In the genomic region with DNA sequence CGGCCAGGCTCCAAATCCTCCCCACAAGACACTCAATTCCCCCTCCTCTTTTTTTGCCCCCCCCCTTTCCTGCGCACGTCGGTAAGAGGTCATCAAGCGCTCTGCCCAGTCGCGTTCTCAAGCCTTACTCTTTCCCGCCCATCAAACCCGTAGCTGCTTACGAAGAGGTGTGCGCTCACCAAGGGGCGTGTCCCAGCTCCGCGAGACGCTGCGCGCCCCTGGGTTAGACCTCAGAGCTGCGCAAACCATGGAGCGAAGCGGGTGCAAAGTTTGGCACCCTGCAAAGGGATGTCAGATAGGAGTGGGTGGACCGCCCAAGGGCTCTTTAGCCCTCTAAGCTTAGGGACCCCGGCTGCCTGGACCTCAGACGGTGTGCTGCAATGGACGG, we compare ENCODE assay signal across 7 mouse cellular contexts. TPM values are rescaled to one million over a fixed set of nuclear protein-coding genes. Genes with fewer than 3 reads are reported as not detected.
DNase-seq lines count a peak whose midpoint lies in the region; ATAC-seq and TF ChIP-seq lines count a peak whose summit lies in the region.

No protein-coding gene starts in this region.

- no peak for TF ChIP-seq EP300 in liver, embryonic 14.5 days (IDR thresholded peaks at IDR 0.05; ENCODE audit: low read depth)

- no peak for TF ChIP-seq CTCF in liver, embryonic 14.5 days (IDR thresholded peaks at IDR 0.05; ENCODE audit: low read depth)
- no peak for TF ChIP-seq CTCF in olfactory bulb, adult 2 months (IDR thresholded peaks at IDR 0.05; ENCODE audit: insufficient read depth, low read depth, low read length)

- no peak overlapping the region for H3K9ac ChIP-seq in embryonic facial prominence, embryonic 11.5 days (replicated peaks; ENCODE audit: low read length)
- H3K9ac ChIP-seq in hindbrain, embryonic 15.5 days = no peak overlapping the region
- no peak overlapping the region for H3K9ac ChIP-seq in liver, embryonic 14.5 days (replicated peaks)

- no peaks in the 10 kb centered on the region for H3K36me3 ChIP-seq in embryonic facial prominence, embryonic 11.5 days (replicated peaks; ENCODE audit: control insufficient read depth, insufficient read depth, low read depth, low read length)
- H3K36me3 ChIP-seq in hindbrain, embryonic 15.5 days = no peaks in the 10 kb centered on the region
- no peaks in the 10 kb centered on the region for H3K36me3 ChIP-seq in liver, embryonic 14.5 days (replicated peaks; ENCODE audit: control insufficient read depth, insufficient read depth, low read depth)

- peak; percentile 82 for ATAC-seq in embryonic facial prominence, embryonic 11.5 days (replicated peaks; ENCODE audit: insufficient number of reproducible peaks, low FRiP score, low TSS enrichment, low read depth)
- ATAC-seq in hindbrain, embryonic 15.5 days (ENCODE audit: low FRiP score, low read depth) = peak; percentile 92
- no peak for ATAC-seq in liver, embryonic 14.5 days (ENCODE audit: insufficient read depth)

- no peak for TF ChIP-seq POLR2A in olfactory bulb, adult 2 months (IDR thresholded peaks at IDR 0.05; ENCODE audit: insufficient read depth, low read depth, low read length)

- peak; percentile 4 for DNase-seq in urinary bladder, postnatal 25 days (ENCODE audit: low spot score)
- DNase-seq in urinary bladder, postnatal 36 days (ENCODE audit: low spot score in 2 of 2) = no peak
- peak; percentile 76 for DNase-seq in embryonic facial prominence, embryonic 11.5 days (ENCODE audit: low spot score)
- DNase-seq in liver, embryonic 14.5 days (ENCODE audit: low read depth in 3 of 3, low spot score in 3 of 3) = peak in 1 of 3 experiments; percentile 1
- no peak for DNase-seq in frontal cortex, postnatal 36 days (ENCODE audit: low spot score in 2 of 2)

- WGBS in embryonic facial prominence, embryonic 11.5 days = 9% methylated on average over 20 of the region's 24 CpGs
- 14% methylated on average over 19 of the region's 24 CpGs for WGBS in hindbrain, embryonic 15.5 days
- WGBS in liver, embryonic 14.5 days (ENCODE audit: insufficient replicate concordance) = 8% methylated on average over 21 of the region's 24 CpGs
- 10% methylated on average over 24 of the region's 24 CpGs for WGBS in olfactory bulb, adult 2 months

- H3K4me2 ChIP-seq in embryonic facial prominence, embryonic 11.5 days (ENCODE audit: low read depth, low read length) = peak overlapping the region; percentile 45
- peak overlapping the region; percentile 67 for H3K4me2 ChIP-seq in hindbrain, embryonic 15.5 days
- H3K4me2 ChIP-seq in liver, embryonic 14.5 days (ENCODE audit: low read depth) = 0 out of 2 replicates have a peak overlapping the region, but pooled peaks have one; percentile 20

- peak overlapping the region; percentile 30 for H3K4me3 ChIP-seq in embryonic facial prominence, embryonic 11.5 days (ENCODE audit: low read depth, low read length)
- peak overlapping the region; percentile 43 for H3K4me3 ChIP-seq in hindbrain, embryonic 15.5 days
- H3K4me3 ChIP-seq in liver, embryonic 14.5 days (ENCODE audit: insufficient read depth in 1 of 2, low read depth in 2 of 2, low read length in 2 of 2) = no peak overlapping the region
- H3K4me3 ChIP-seq in olfactory bulb, adult 2 months (ENCODE audit: insufficient read depth, low read depth, low read length) = peak overlapping the region; percentile 33

- H3K9me3 ChIP-seq in embryonic facial prominence, embryonic 11.5 days (replicated peaks; ENCODE audit: control insufficient read depth, low read length) = no peaks in the 10 kb centered on the region
- H3K9me3 ChIP-seq in hindbrain, embryonic 15.5 days = no peaks in the 10 kb centered on the region
- H3K9me3 ChIP-seq in liver, embryonic 14.5 days (ENCODE audit: control insufficient read depth, low read length) = no peaks in the 10 kb centered on the region

- H3K4me1 ChIP-seq in embryonic facial prominence, embryonic 11.5 days (ENCODE audit: control insufficient read depth, insufficient read depth, low read length) = no peaks in the 10 kb centered on the region
- H3K4me1 ChIP-seq in hindbrain, embryonic 15.5 days (replicated peaks) = 0 out of 2 replicates have a peak, but pooled peaks cover 7% of the 10 kb centered on the region
- no peaks in the 10 kb centered on the region for H3K4me1 ChIP-seq in liver, embryonic 14.5 days (replicated peaks; ENCODE audit: control insufficient read depth in 2 of 2, insufficient read depth in 2 of 2, low read length in 1 of 2)
- peaks cover 4% of the 10 kb centered on the region; the same call in 1 of the 2 replicates for H3K4me1 ChIP-seq in olfactory bulb, adult 2 months (ENCODE audit: control insufficient read depth, insufficient read depth, low read length)

- peaks cover 4% of the 10 kb centered on the region for H3K27me3 ChIP-seq in embryonic facial prominence, embryonic 11.5 days (ENCODE audit: control insufficient read depth, insufficient read depth, low read length)
- 0 out of 2 replicates have a peak, but pooled peaks cover 4% of the 10 kb centered on the region for H3K27me3 ChIP-seq in hindbrain, embryonic 15.5 days
- H3K27me3 ChIP-seq in liver, embryonic 14.5 days (ENCODE audit: control insufficient read depth, insufficient read depth, low read length) = peaks cover 9% of the 10 kb centered on the region

- no peak overlapping the region for H3K27ac ChIP-seq in embryonic facial prominence, embryonic 11.5 days (replicated peaks; ENCODE audit: low read depth, low read length)
- no peak overlapping the region for H3K27ac ChIP-seq in hindbrain, embryonic 15.5 days (replicated peaks)
- no peak overlapping the region for H3K27ac ChIP-seq in liver, embryonic 14.5 days
- no peak overlapping the region for H3K27ac ChIP-seq in olfactory bulb, adult 2 months (ENCODE audit: insufficient read depth, low read depth, low read length)

RNA-seq across cellular contexts. Expression of gene Dgkk, which starts 0.9 kb away (rescaled TPM):
- 0.91 and 0.98 TPM in 2 replicates for polyA plus RNA-seq in embryonic facial prominence, embryonic 11.5 days (2014; fragmentation: Nextera tagmentation; extraction: Ambion mirVana)
- polyA plus RNA-seq in hindbrain, embryonic 15.5 days (2015; fragmentation: Nextera tagmentation; extraction: Ambion mirVana) = 2.7 and 2.9 TPM in 2 replicates
- 0.17 and 0.21 TPM in 2 replicates for polyA plus RNA-seq in liver, embryonic 14.5 days (2012; rRNA removed)
- 0.11 and 0.23 TPM in 2 replicates for polyA plus RNA-seq in liver, embryonic 14.5 days (2014; fragmentation: Nextera tagmentation; extraction: Ambion mirVana)
- not detected in 2 replicates for polyA plus RNA-seq in olfactory bulb, adult 2 months (2012; ENCODE audit: insufficient read depth, insufficient read length, low replicate concordance, missing spikeins)

Comparison
In these comparisons a context has a peak if more than half of its experiments do, and no peak if none do; other contexts are left out.
1. DNase-seq: peak in urinary bladder, postnatal 25 days (single experiment) and embryonic facial prominence, embryonic 11.5 days (single experiment); none in urinary bladder, postnatal 36 days (0 of 2) and frontal cortex, postnatal 36 days (0 of 2).
2. H3K4me3 ChIP-seq: peak in embryonic facial prominence, embryonic 11.5 days (single experiment), hindbrain, embryonic 15.5 days (single experiment) and olfactory bulb, adult 2 months (single experiment); none in liver, embryonic 14.5 days (0 of 2).
3. Peak in every context shown above with its lines, with median percentiles within 50 percentile points of each other: H3K4me2 ChIP-seq.